Mouse (Mus musculus): ENCODE measurements at regions not wholly inside any gene's neighbourhood (a gene's known extent, or its start where the extent isn't known, plus 50 kb on each side); places are given as distances from the start of the nearest gene placed in this dataset.
A peak's percentile ranks its signal among the peaks of the same experiment; 100 is the strongest.

- Histone ChIP-seq H3K27ac (replicated peaks; ENCODE audit: low read depth, low read length) (no peak overlapping the region), H3K4me3 (ENCODE audit: insufficient read depth, low read depth, low read length) (no peak overlapping the region), H3K4me1 (ENCODE audit: control insufficient read depth, insufficient read depth, insufficient read length, low read length) (no peaks in the 10 kb centered on the region; the same call in 1 of the 2 replicates)
Observed at GRCm38 (mm10) chr19:33068351-33068955, 311.2 kb downstream of the Pten start.

- Histone ChIP-seq H3K27ac (replicated peaks; ENCODE audit: low read depth, low read length) (no peak overlapping the region), H3K4me1 (ENCODE audit: control insufficient read depth, insufficient read depth, insufficient read length, low read length) (no peaks in the 10 kb centered on the region; the same call in 1 of the 2 replicates)
Observed at GRCm38 (mm10) chr19:33069761-33070160, 312.5 kb downstream of the Pten start.

DNA sequence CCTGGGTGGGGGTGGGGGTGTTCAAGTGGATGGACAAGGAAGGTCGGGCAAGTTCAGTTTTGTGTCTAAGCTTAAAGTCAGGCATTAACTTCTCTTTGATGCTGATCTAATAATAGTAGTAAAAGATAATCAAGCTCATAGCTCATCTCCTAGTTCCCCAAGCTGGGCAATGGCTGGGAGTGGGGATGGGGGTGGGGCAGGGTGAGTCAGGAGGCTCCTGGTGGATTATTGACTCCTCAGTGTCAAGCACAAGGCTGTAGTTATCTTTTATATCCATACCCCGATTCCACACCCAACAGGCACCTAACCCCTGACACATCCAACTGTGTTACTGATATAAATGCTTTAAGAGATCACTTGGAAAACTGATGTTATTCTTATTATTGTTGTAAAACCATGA is 315.0 kb downstream of the Pten start:
- Histone ChIP-seq H3K4me3 (ENCODE audit: insufficient read depth, low read depth, low read length) (no peak overlapping the region), H3K4me1 (ENCODE audit: control insufficient read depth, insufficient read depth, insufficient read length, low read length) (no peaks in the 10 kb centered on the region), H3K27ac (replicated peaks; ENCODE audit: low read depth, low read length) (no peak overlapping the region)

More at GRCm38 (mm10) chr19:33069761-33070160, 312.5 kb downstream of the Pten start:
- H3K4me3 ChIP-seq (ENCODE audit: insufficient read depth, low read depth, low read length), result no peak overlapping the region

DNA sequence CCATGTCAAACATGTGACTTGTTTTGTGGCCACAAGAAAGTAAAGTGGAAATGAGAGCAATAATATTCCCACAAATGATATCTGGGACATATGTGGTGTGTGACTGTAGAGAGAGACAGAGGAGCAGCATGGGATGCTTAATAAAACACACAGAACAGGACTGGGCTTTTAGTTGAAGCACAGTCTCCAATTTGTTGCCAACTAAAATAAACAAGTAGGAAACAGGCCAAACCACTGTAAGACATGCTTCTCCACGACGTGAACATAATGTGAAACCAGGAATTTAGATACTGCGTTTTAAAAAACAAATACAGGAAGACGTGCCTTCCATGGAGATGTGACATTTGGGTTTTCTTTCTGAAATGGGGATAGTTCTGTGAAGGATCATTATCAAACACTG is 317.2 kb downstream of the Rnls start:
- H3K4me3 ChIP-seq (ENCODE audit: insufficient read depth, low read depth, low read length), result no peak overlapping the region
- no peak overlapping the region for H3K27ac ChIP-seq (replicated peaks; ENCODE audit: low read depth, low read length)
- no peaks in the 10 kb centered on the region for H3K4me1 ChIP-seq (ENCODE audit: control insufficient read depth, insufficient read depth, insufficient read length, low read length)

- Histone ChIP-seq H3K4me1 (ENCODE audit: control insufficient read depth, insufficient read depth, insufficient read length, low read length) (peaks cover 3% of the 10 kb centered on the region; the same call in 1 of the 2 replicates), H3K4me3 (ENCODE audit: insufficient read depth, low read depth, low read length) (no peak overlapping the region), H3K27ac (replicated peaks; ENCODE audit: low read depth, low read length) (no peak overlapping the region)
Observed at GRCm38 (mm10) chr19:33078681-33079360, 313.3 kb downstream of the Rnls start.

DNA sequence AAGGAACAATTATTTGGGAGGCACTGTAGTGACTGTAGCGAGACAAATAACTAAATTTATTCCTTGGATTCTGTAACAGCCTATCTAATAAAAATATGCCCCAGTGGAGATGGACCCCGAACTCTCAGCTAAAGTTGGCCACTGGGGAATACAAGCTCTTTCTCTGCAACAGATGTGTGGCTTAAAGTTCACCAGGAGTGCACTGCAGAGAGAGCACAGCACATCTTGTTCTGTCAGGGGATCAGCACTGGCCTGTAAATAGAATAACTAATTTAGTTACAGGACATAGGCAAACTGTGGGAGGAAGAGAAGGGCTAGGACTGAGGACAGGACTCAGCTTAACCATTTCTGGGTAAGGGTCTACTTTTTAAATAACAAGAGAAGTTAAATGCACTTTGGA is 312.1 kb downstream of the Rnls start:
- peaks cover 3% of the 10 kb centered on the region; the same call in 1 of the 2 replicates for H3K4me1 ChIP-seq (ENCODE audit: control insufficient read depth, insufficient read depth, insufficient read length, low read length)
- no peak overlapping the region for H3K4me3 ChIP-seq (ENCODE audit: insufficient read depth, low read depth, low read length)
- H3K27ac ChIP-seq (replicated peaks; ENCODE audit: low read depth, low read length), result peak overlapping the region; percentile 68

DNA sequence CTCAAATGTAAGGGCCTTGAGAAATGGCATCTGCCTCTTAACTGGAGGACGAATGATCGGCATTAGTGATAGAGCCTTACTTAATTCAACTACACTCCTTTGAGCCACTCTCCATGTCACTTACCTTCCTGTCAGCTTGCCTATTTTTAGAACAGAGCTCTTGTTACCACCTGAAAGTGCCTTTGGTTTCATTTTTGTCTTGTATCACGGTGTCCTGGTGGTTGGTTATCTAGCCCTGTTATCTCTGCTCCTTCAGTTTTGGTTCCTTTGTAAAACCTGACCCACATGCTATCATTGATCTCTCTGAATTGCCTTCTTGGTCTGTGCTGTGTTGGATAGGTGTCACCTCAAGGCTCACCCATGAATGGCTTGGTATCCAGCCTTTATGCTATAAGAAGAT is 310.6 kb downstream of the Rnls start:
- H3K27ac ChIP-seq (replicated peaks; ENCODE audit: low read depth, low read length), result no peak overlapping the region
- no peak overlapping the region for H3K4me3 ChIP-seq (ENCODE audit: insufficient read depth, low read depth, low read length)
- H3K4me1 ChIP-seq (ENCODE audit: control insufficient read depth, insufficient read depth, insufficient read length, low read length), result peaks cover 3% of the 10 kb centered on the region; the same call in 1 of the 2 replicates

GRCm38 (mm10) chr19:33083371-33083770 is 308.7 kb downstream of the Rnls start:
- H3K27ac ChIP-seq (replicated peaks; ENCODE audit: low read depth, low read length), result peak overlapping the region; percentile 16; the same call in 1 of the 2 replicates
- no peak overlapping the region for H3K4me3 ChIP-seq (ENCODE audit: insufficient read depth, low read depth, low read length)
- peaks cover 3% of the 10 kb centered on the region; the same call in 1 of the 2 replicates for H3K4me1 ChIP-seq (ENCODE audit: control insufficient read depth, insufficient read depth, insufficient read length, low read length)

DNA sequence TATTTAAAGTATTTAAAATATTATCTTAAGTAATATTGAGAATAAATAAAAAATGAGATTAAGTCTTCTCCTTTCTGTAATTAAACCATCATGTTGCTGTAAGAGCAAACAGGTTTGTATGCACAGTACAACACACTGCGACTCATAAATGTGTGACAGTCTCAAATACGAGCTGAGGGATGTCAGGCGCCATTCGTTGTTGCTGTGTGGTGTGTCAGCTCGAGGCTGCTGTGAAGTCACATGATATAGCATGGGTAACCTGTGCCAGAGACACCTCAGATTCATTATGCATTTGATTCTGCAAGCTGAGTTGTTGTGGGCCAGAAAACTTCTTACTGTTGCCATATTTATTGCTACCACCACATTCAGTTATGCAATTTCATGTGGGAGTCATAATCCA is 307.4 kb downstream of the Rnls start:
- Histone ChIP-seq H3K4me1 (ENCODE audit: control insufficient read depth, insufficient read depth, insufficient read length, low read length) (peaks cover 3% of the 10 kb centered on the region; the same call in 1 of the 2 replicates), H3K27ac (replicated peaks; ENCODE audit: low read depth, low read length) (no peak overlapping the region), H3K4me3 (ENCODE audit: insufficient read depth, low read depth, low read length) (no peak overlapping the region)

All from brown adipose tissue, adult 24 weeks (tissue).